Mouse (Mus musculus): ENCODE measurements around the gene Pak4.

The Pak4 gene

GRCm38 (mm10) chr7:28591862-28592261 is 6.1 kb downstream of the Pak4 start:
- DNase-seq (ENCODE audit: extremely low read depth, low read depth), result no peak

- DNase-seq (ENCODE audit: extremely low read depth, low read depth), result no peak
Observed at GRCm38 (mm10) chr7:28587644-28588043, 10.3 kb downstream of the Pak4 start.

GRCm38 (mm10) chr7:28586663-28587411 is 11.1 kb downstream of the Pak4 start:
- no peak for DNase-seq (ENCODE audit: extremely low read depth, low read depth)

- no peak for DNase-seq (ENCODE audit: extremely low read depth, low read depth)
Observed at GRCm38 (mm10) chr7:28585001-28585400, 13.0 kb downstream of the Pak4 start.

- no peak for DNase-seq (ENCODE audit: extremely low read depth, low read depth)
Observed at GRCm38 (mm10) chr7:28584468-28584867, 13.5 kb downstream of the Pak4 start.

- no peak for DNase-seq (ENCODE audit: extremely low read depth, low read depth)
Observed at GRCm38 (mm10) chr7:28583570-28584344, 14.2 kb downstream of the Pak4 start.

- no peak for DNase-seq (ENCODE audit: extremely low read depth, low read depth)
Observed at GRCm38 (mm10) chr7:28582841-28583240, 15.1 kb downstream of the Pak4 start.

- DNase-seq (ENCODE audit: extremely low read depth, low read depth), result no peak
Observed at GRCm38 (mm10) chr7:28581721-28582120, 16.3 kb downstream of the Pak4 start.

GRCm38 (mm10) chr7:28579826-28580225 is 18.2 kb downstream of the Pak4 start:
- DNase-seq (ENCODE audit: extremely low read depth, low read depth), result no peak

- no peak for DNase-seq (ENCODE audit: extremely low read depth, low read depth)
Observed at GRCm38 (mm10) chr7:28578543-28579053, 19.4 kb downstream of the Pak4 start.

- no peak for DNase-seq (ENCODE audit: extremely low read depth, low read depth)
Observed at GRCm38 (mm10) chr7:28577826-28578542, 20.0 kb downstream of the Pak4 start.

GRCm38 (mm10) chr7:28576271-28576914 is 21.6 kb downstream of the Pak4 start:
- DNase-seq (ENCODE audit: extremely low read depth, low read depth), result no peak

- DNase-seq (ENCODE audit: extremely low read depth, low read depth), result no peak
Observed at GRCm38 (mm10) chr7:28575597-28575996, 22.4 kb downstream of the Pak4 start.

GRCm38 (mm10) chr7:28573236-28573635 is 24.7 kb downstream of the Pak4 start:
- no peak for DNase-seq (ENCODE audit: extremely low read depth, low read depth)

- no peak for DNase-seq (ENCODE audit: extremely low read depth, low read depth)
Observed at GRCm38 (mm10) chr7:28572689-28573088, 25.3 kb downstream of the Pak4 start.

- no peak for DNase-seq (ENCODE audit: extremely low read depth, low read depth)
Observed at GRCm38 (mm10) chr7:28570982-28571682, 26.9 kb downstream of the Pak4 start.

- DNase-seq (ENCODE audit: extremely low read depth, low read depth), result no peak
Observed at GRCm38 (mm10) chr7:28570291-28570981, 27.5 kb downstream of the Pak4 start.

- peak; percentile 7 for DNase-seq (ENCODE audit: extremely low read depth, low read depth)
Observed at GRCm38 (mm10) chr7:28568253-28568652, 29.7 kb downstream of the Pak4 start.

- DNase-seq (ENCODE audit: extremely low read depth, low read depth), result no peak
Observed at GRCm38 (mm10) chr7:28567539-28567938, 30.4 kb downstream of the Pak4 start.

- no peak for DNase-seq (ENCODE audit: extremely low read depth, low read depth)
Observed at GRCm38 (mm10) chr7:28565407-28565806, 32.6 kb downstream of the Pak4 start.

Data from MEL-GATA-1-ER (cell line).